Mouse (Mus musculus): ENCODE measurements around the gene Marcks. TPM values are rescaled to one million over a fixed set of nuclear protein-coding genes. Genes with fewer than 3 reads are reported as not detected.
"Not testable (repeated sequence)": the region's sequence is repeated elsewhere in the genome, so short reads cannot be mapped to it uniquely, and the experiment has no call there.

Marcks gene
- polyA plus RNA-seq, 1 experiment from 2014 or later = 173 TPM

GRCm38 (mm10) chr10:37084071-37084470, 54.6 kb downstream of the Marcks start:
- not testable (repeated sequence) for H3K27me3 ChIP-seq (ENCODE audit: insufficient read depth, poor library complexity, severe bottlenecking); H3K4me3 ChIP-seq; H3K36me3 ChIP-seq; H3K4me1 ChIP-seq (replicated peaks); DNase-seq (ENCODE audit: low spot score); H3K9me3 ChIP-seq; H3K27ac ChIP-seq
- WGBS = 91% methylated on average over 2 of the region's 2 CpGs

Other genes starting within 250 kb of the Marcks start
- 314 and 330 TPM in 2 replicates for gene Hdac2, start 164.4 kb downstream of the Marcks start, polyA plus RNA-seq (2016; fragmentation: Nextera tagmentation; extraction: Ambion mirVana)

All from hindbrain, embryonic 10.5 days (tissue).